ENCODE assay signal across 13 mouse cellular contexts in genomic region chr3:60371176-60371965, GRCm38 (mm10).
DNase-seq lines count a peak whose midpoint lies in the region; ATAC-seq and TF ChIP-seq lines count a peak whose summit lies in the region.
"Had no signal": no experiment of that assay in that cellular context is flagged by ENCODE, and none has a peak within 500 bp of the region (broad histone marks: within the 10 kb centered on the region; RNA-seq: fewer than 3 reads in every experiment).

No protein-coding gene starts in this region.

- no peak overlapping the region for H3K4me3 ChIP-seq in embryonic facial prominence, embryonic 14.5 days (ENCODE audit: low read depth, low read length)
- no peak overlapping the region for H3K4me3 ChIP-seq in embryonic facial prominence, embryonic 10.5 days
- H3K4me3 ChIP-seq in layer of hippocampus, adult 2 months, result no peak overlapping the region
- H3K4me3 ChIP-seq: embryonic facial prominence, embryonic 13.5 days; heart, embryonic 13.5 days; kidney, embryonic 15.5 days had no signal

- TF ChIP-seq CTCF in layer of hippocampus, adult 2 months (conservative IDR thresholded peaks at IDR 0.05), result no peak

- no peak for ATAC-seq in embryonic facial prominence, embryonic 14.5 days (ENCODE audit: low read depth)
- ATAC-seq: forebrain, postnatal 0 days had no signal

- no peaks in the 10 kb centered on the region for H3K9me3 ChIP-seq in embryonic facial prominence, embryonic 14.5 days (ENCODE audit: control insufficient read depth, low read length)
- H3K9me3 ChIP-seq in embryonic facial prominence, embryonic 10.5 days, result no peaks in the 10 kb centered on the region
- H3K9me3 ChIP-seq: embryonic facial prominence, embryonic 13.5 days; heart, embryonic 13.5 days; kidney, embryonic 15.5 days had no signal

- no peak overlapping the region for H3K9ac ChIP-seq in embryonic facial prominence, embryonic 14.5 days (ENCODE audit: low read depth, low read length)
- H3K9ac ChIP-seq: embryonic facial prominence, embryonic 13.5 days; forebrain, postnatal 0 days; heart, embryonic 13.5 days; kidney, embryonic 15.5 days had no signal

- no peak overlapping the region for H3K27ac ChIP-seq in embryonic facial prominence, embryonic 14.5 days (replicated peaks; ENCODE audit: low read depth, low read length)
- no peak overlapping the region for H3K27ac ChIP-seq in embryonic facial prominence, embryonic 10.5 days (replicated peaks)
- H3K27ac ChIP-seq in layer of hippocampus, adult 2 months, result no peak overlapping the region
- H3K27ac ChIP-seq: embryonic facial prominence, embryonic 13.5 days; heart, embryonic 13.5 days; kidney, embryonic 15.5 days had no signal

- no peaks in the 10 kb centered on the region for H3K36me3 ChIP-seq in embryonic facial prominence, embryonic 14.5 days (ENCODE audit: control insufficient read depth, insufficient read depth, low read length)
- no peaks in the 10 kb centered on the region for H3K36me3 ChIP-seq in embryonic facial prominence, embryonic 10.5 days (replicated peaks)
- H3K36me3 ChIP-seq: embryonic facial prominence, embryonic 13.5 days; heart, embryonic 13.5 days; kidney, embryonic 15.5 days had no signal

- intact Hi-C loops in gastrocnemius, postnatal 14 days (cut with DNase I; ENCODE audit: low total_unique reads), result no loop called here

- WGBS in embryonic facial prominence, embryonic 14.5 days, result 71% methylated on average over 2 of the region's 2 CpGs
- WGBS in embryonic facial prominence, embryonic 10.5 days, result 91% methylated on average over 2 of the region's 2 CpGs

- H3K4me2 ChIP-seq in embryonic facial prominence, embryonic 14.5 days (ENCODE audit: low read depth, low read length), result no peak overlapping the region
- H3K4me2 ChIP-seq: embryonic facial prominence, embryonic 13.5 days; heart, embryonic 13.5 days; kidney, embryonic 15.5 days had no signal

- peak; percentile 44 for DNase-seq in embryonic facial prominence, embryonic 14.5 days (ENCODE audit: low spot score)
- no peak for DNase-seq in embryonic facial prominence, embryonic 10.5 days (ENCODE audit: low spot score)
- peak; percentile 45 for DNase-seq in urinary bladder, postnatal 14 days (ENCODE audit: low spot score)
- no peak for DNase-seq in urinary bladder, postnatal 25 days (ENCODE audit: low spot score)
- DNase-seq in gastrocnemius, postnatal 14 days, result peak; percentile 30
- DNase-seq in skeletal muscle tissue, adult 2 months (ENCODE audit: low read depth, low spot score), result peak; percentile 53
- DNase-seq in layer of hippocampus, adult 2 months (ENCODE audit: low spot score in 2 of 2), result no peak
- DNase-seq in thymus, postnatal 14 days, result no peak
- DNase-seq: cerebellum, adult 18-20 months had no signal

- no peaks in the 10 kb centered on the region for H3K4me1 ChIP-seq in embryonic facial prominence, embryonic 14.5 days (ENCODE audit: control insufficient read depth, insufficient read depth, low read length)
- no peaks in the 10 kb centered on the region for H3K4me1 ChIP-seq in embryonic facial prominence, embryonic 10.5 days
- H3K4me1 ChIP-seq: embryonic facial prominence, embryonic 13.5 days; heart, embryonic 13.5 days; kidney, embryonic 15.5 days had no signal

- no peaks in the 10 kb centered on the region for H3K27me3 ChIP-seq in embryonic facial prominence, embryonic 14.5 days (replicated peaks; ENCODE audit: control insufficient read depth, insufficient read depth, low read length)
- H3K27me3 ChIP-seq in embryonic facial prominence, embryonic 10.5 days (replicated peaks; ENCODE audit: low read depth, poor library complexity, severe bottlenecking), result no peaks in the 10 kb centered on the region
- H3K27me3 ChIP-seq: embryonic facial prominence, embryonic 13.5 days; heart, embryonic 13.5 days; kidney, embryonic 15.5 days had no signal

Comparison
In these comparisons a context has a peak if more than half of its experiments do, and no peak if none do; other contexts are left out.
1. DNase-seq: peak in embryonic facial prominence, embryonic 14.5 days (single experiment), urinary bladder, postnatal 14 days (single experiment), gastrocnemius, postnatal 14 days (single experiment) and skeletal muscle tissue, adult 2 months (single experiment); none in embryonic facial prominence, embryonic 10.5 days (single experiment), urinary bladder, postnatal 25 days (single experiment), layer of hippocampus, adult 2 months (0 of 2) and thymus, postnatal 14 days (single experiment).